9 mouse cellular contexts compared by ENCODE assay signal in the genomic region with DNA sequence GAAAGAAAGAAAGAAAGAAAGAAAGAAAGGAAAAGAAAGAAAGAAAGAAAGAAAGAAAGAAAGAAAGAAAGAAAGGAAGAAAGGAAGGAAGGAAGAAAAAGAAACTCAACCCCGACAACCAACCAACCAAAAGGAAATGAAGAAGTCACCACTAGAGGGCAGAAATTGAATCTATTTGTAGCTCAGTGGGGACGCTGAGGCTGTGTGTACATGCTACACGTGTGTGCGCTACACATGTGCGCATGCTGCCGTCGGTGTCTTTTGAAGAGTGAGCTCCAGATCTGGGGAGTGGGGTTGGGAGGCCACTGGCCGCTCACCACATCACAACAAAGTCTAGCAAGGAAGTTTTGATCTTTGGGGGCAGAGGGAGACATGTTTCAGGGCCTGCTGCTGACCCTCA. TPM values are rescaled to one million over a fixed set of nuclear protein-coding genes. Genes with fewer than 3 reads are reported as not detected.
DNase-seq lines count a peak whose midpoint lies in the region; TF ChIP-seq lines count a peak whose summit lies in the region.
"Had no signal": no experiment of that assay in that cellular context is flagged by ENCODE, and none has a peak within 500 bp of the region (broad histone marks: within the 10 kb centered on the region; RNA-seq: fewer than 3 reads in every experiment).

No protein-coding gene starts in this region.

- no peaks in the 10 kb centered on the region for H3K27me3 ChIP-seq in liver, adult 2 months (ENCODE audit: control insufficient read depth, insufficient read depth, low read length)
- H3K27me3 ChIP-seq in MEL (ENCODE audit: control insufficient read depth in 1 of 2, insufficient read depth in 2 of 2, low read length in 2 of 2) = no peaks in the 10 kb centered on the region

- no peaks in the 10 kb centered on the region for H3K9me3 ChIP-seq in MEL (replicated peaks; ENCODE audit: insufficient read depth, low read length)

- no peak for TF ChIP-seq POLR2A in liver, adult 2 months (IDR thresholded peaks at IDR 0.05; ENCODE audit: extremely low read depth, insufficient read depth, low read length)
- peak in 1 of 2 experiments; percentile 38; a peak in 1 of 4 replicates for TF ChIP-seq POLR2A in MEL (IDR thresholded peaks at IDR 0.05; ENCODE audit: control insufficient read depth in 1 of 2, insufficient read depth in 1 of 2, low read depth in 1 of 2, low read length in 2 of 2, poor library complexity in 1 of 2)

- peak; percentile 37 for DNase-seq in liver, adult 2 months (ENCODE audit: extremely low read depth, low read depth, low spot score)
- DNase-seq in liver (no peak), MEL (ENCODE audit: low read depth, low spot score) (peak; percentile 84)
- DNase-seq in c-Kit-positive CD71-positive TER-119-positive erythroid progenitor cells, embryonic 14.5 days (ENCODE audit: low spot score) = peak; percentile 22
- DNase-seq in retina, postnatal 1 day = peak; percentile 65
- no peak for DNase-seq in left cerebral cortex, adult 11 months (ENCODE audit: low spot score)
- no peak for DNase-seq in gastrocnemius, postnatal 25 days
- DNase-seq: cerebellum, adult 11-12 months had no signal

- H3K9ac ChIP-seq in liver, adult 2 months (ENCODE audit: low read depth, low read length) = no peak overlapping the region
- peak overlapping the region; percentile 60 for H3K9ac ChIP-seq in MEL (ENCODE audit: control insufficient read depth, low read depth, low read length, poor library complexity, severe bottlenecking)

- H3K36me3 ChIP-seq in liver, adult 2 months (ENCODE audit: control insufficient read depth, insufficient read depth, low read length) = no peaks in the 10 kb centered on the region
- no peaks in the 10 kb centered on the region for H3K36me3 ChIP-seq in MEL (ENCODE audit: control insufficient read depth in 1 of 2, insufficient read depth in 2 of 2, low read length in 2 of 2)

- H3K4me3 ChIP-seq in liver, adult 2 months (ENCODE audit: insufficient read depth, low read depth, low read length) = no peak overlapping the region
- peak overlapping the region; percentile 28 to 47 for H3K4me3 ChIP-seq in MEL (ENCODE audit: control insufficient read depth in 1 of 2, insufficient read depth in 1 of 2, low read depth in 2 of 2, low read length in 2 of 2)

- H3K4me1 ChIP-seq in liver, adult 2 months (ENCODE audit: control insufficient read depth, insufficient read depth, low read length) = peaks cover 7% of the 10 kb centered on the region; the same call in 1 of the 2 replicates
- no peaks in the 10 kb centered on the region for H3K4me1 ChIP-seq in MEL (ENCODE audit: control insufficient read depth in 1 of 2, insufficient read depth in 2 of 2, low read length in 2 of 2)

- peak; percentile 61 for TF ChIP-seq RAD21 in MEL (IDR thresholded peaks at IDR 0.05; ENCODE audit: low read depth, low read length)

- H3K79me2 ChIP-seq in liver, adult 2 months (ENCODE audit: control insufficient read depth, insufficient read depth, low read length) = no peaks in the 10 kb centered on the region
- no peaks in the 10 kb centered on the region for H3K79me2 ChIP-seq in MEL (ENCODE audit: control insufficient read depth, insufficient read depth, low read length, poor library complexity)

- peak; percentile 46 for TF ChIP-seq CTCF in liver, adult 2 months (IDR thresholded peaks at IDR 0.05; ENCODE audit: low read depth, low read length)
- peak; percentile 44 to 73 (median 49) for TF ChIP-seq CTCF in MEL (IDR thresholded peaks at IDR 0.05 in 2 of 3, conservative IDR thresholded peaks at IDR 0.05 in 1 of 3; ENCODE audit: control insufficient read depth in 1 of 3, insufficient read depth in 1 of 3, low read depth in 2 of 3, low read length in 3 of 3, poor library complexity in 1 of 3, severe bottlenecking in 1 of 3)

- no peak for TF ChIP-seq EP300 in MEL (IDR thresholded peaks at IDR 0.05; ENCODE audit: low read depth in 1 of 2, low read length in 2 of 2)

- no peak overlapping the region for H3K27ac ChIP-seq in liver, adult 2 months (replicated peaks; ENCODE audit: insufficient read depth, low read depth, low read length)
- H3K27ac ChIP-seq in MEL (ENCODE audit: control insufficient read depth, low read depth, low read length) = no peak overlapping the region

- WGBS in liver, adult 2 months = 77% methylated on average over 8 of the region's 8 CpGs

TF ChIP-seq in MEL, 35 proteins besides CTCF, POLR2A, EP300 and RAD21:
- TF ChIP-seq HCFC1 (IDR thresholded peaks at IDR 0.05; ENCODE audit: low read depth, low read length) (no peak), UBTF (IDR thresholded peaks at IDR 0.05; ENCODE audit: borderline replicate concordance, insufficient read depth, low read depth, low read length) (no peak), MYC (IDR thresholded peaks at IDR 0.05; ENCODE audit: low read depth, low read length) (peak; percentile 95), NELFE (IDR thresholded peaks at IDR 0.05; ENCODE audit: low read depth, low read length) (peak; percentile 37; the same call in 1 of the 2 replicates), SMC3 (IDR thresholded peaks at IDR 0.05; ENCODE audit: low read depth, low read length) (peak; percentile 79), MXI1 (IDR thresholded peaks at IDR 0.05; ENCODE audit: low read depth, low read length) (peak; percentile 97), MAX (IDR thresholded peaks at IDR 0.05; ENCODE audit: low read length) (peak; percentile 91), RCOR1 (IDR thresholded peaks at IDR 0.05; ENCODE audit: low read depth, low read length) (no peak), MAFK (IDR thresholded peaks at IDR 0.05; ENCODE audit: borderline replicate concordance, low read depth, low read length) (no peak), MAZ (IDR thresholded peaks at IDR 0.05; ENCODE audit: low read depth, low read length) (no peak), BHLHE40 (IDR thresholded peaks at IDR 0.05; ENCODE audit: borderline replicate concordance, low read depth, low read length) (no peak), ZC3H11A (IDR thresholded peaks at IDR 0.05; ENCODE audit: low read depth, low read length) (peak; percentile 60; the same call in 1 of the 2 replicates), TCF12 (IDR thresholded peaks at IDR 0.05; ENCODE audit: low read depth, low read length) (no peak), POLR2AphosphoS5 (IDR thresholded peaks at IDR 0.05; ENCODE audit: borderline replicate concordance, low read depth, low read length) (no peak), NRF1 (IDR thresholded peaks at IDR 0.05; ENCODE audit: insufficient read depth, low read depth, low read length, poor library complexity, severe bottlenecking) (peak; percentile 55; the same call in 1 of the 2 replicates), TBP (IDR thresholded peaks at IDR 0.05; ENCODE audit: low read depth, low read length) (0 out of 2 replicates have a peak, but pooled peaks have one; percentile 47), ELF1 (IDR thresholded peaks at IDR 0.05; ENCODE audit: low read depth, low read length) (0 out of 2 replicates have a peak, but pooled peaks have one; percentile 31), SIN3A (IDR thresholded peaks at IDR 0.05; ENCODE audit: low read length) (peak; percentile 84)
TF ChIP-seq in MEL: peak in this region for 10.

RNA-seq across cellular contexts. Expression of gene Col15a1, which starts 38.9 kb away (rescaled TPM):
- total RNA-seq in liver, adult 2 months (2014; rRNA removed) = 1.7 and 4.9 TPM in 2 replicates
- 4.9 and 7.7 TPM in 2 replicates for polyA plus RNA-seq in liver, adult 2 months (2012; rRNA removed)
- 0.78 and 2.2 TPM in 2 replicates for total RNA-seq in MEL (2012; rRNA removed)
- 1 to 10 TPM in 1 of 2 experiments, not detected in 1; 2.6 TPM for polyA plus RNA-seq in MEL (2012; ENCODE audit: insufficient read depth in 1 of 2, insufficient read length in 2 of 2, low read depth in 1 of 2, low replicate concordance in 2 of 2, missing spikeins in 1 of 2)
- 10 to 100 TPM; 64.7 to 68.2 TPM for total RNA-seq in gastrocnemius, postnatal 25 days (2021)
- total RNA-seq: neutrophil, adult 5-6 weeks had no signal

Comparison
In these comparisons a context has a peak if more than half of its experiments do, and no peak if none do; other contexts are left out.
1. DNase-seq: peak in liver, adult 2 months (single experiment), MEL (single experiment), c-Kit-positive CD71-positive TER-119-positive erythroid progenitor cells, embryonic 14.5 days (single experiment) and retina, postnatal 1 day (single experiment); none in liver (single experiment), left cerebral cortex, adult 11 months (single experiment) and gastrocnemius, postnatal 25 days (single experiment).
2. RNA of gene Col15a1, which starts 38.9 kb away (total RNA-seq): 64.7 to 68.2 TPM in gastrocnemius, postnatal 25 days; 1.7 to 4.9 TPM in liver, adult 2 months and 0.78 to 2.2 TPM in MEL; every median in the first group is over 10 times any median in the second.